Mouse (Mus musculus) stomach, embryonic 16.5 days (tissue): Measurements from ENCODE around the gene B3galt2. TPM values are rescaled to one million over a fixed set of nuclear protein-coding genes. Genes with fewer than 3 reads are reported as not detected.

Experiments
- ATAC-seq: fragments of 200-750 bp; cut with Nextera tagmentation; 2 replicates; pipeline ENCODE4 v1.8.0; 2017; ENCODE audit warnings: moderate number of reproducible peaks, moderate TSS enrichment; ENCODE audit not compliant: insufficient read depth, low FRiP score
- H3K27ac ChIP-seq: fragments of 300-500 bp; sonication (generic); 2 replicates; pipeline ENCODE4 v1.5.1; 2014; ENCODE audit warnings: low read length
- H3K27me3 ChIP-seq: fragments of 300-500 bp; sonication (generic); 2 replicates; pipeline ENCODE4 v1.6.1; 2014; ENCODE audit warnings: low read length, control low read depth, mixed read lengths; ENCODE audit not compliant: control insufficient read depth, insufficient read depth
- H3K36me3 ChIP-seq: fragments of 300-500 bp; sonication (generic); 2 replicates; pipeline ENCODE4 v1.6.1; 2014; ENCODE audit warnings: low read length; ENCODE audit not compliant: control insufficient read depth, insufficient read depth
- H3K4me1 ChIP-seq: fragments of 300-500 bp; sonication (generic); 2 replicates; pipeline ENCODE4 v1.6.1; 2014; ENCODE audit warnings: low read length, control low read depth, mixed read lengths; ENCODE audit not compliant: control insufficient read depth, insufficient read depth
- H3K4me2 ChIP-seq: fragments of 300-500 bp; sonication (generic); 2 replicates; pipeline ENCODE4 v1.6.1; 2014; ENCODE audit warnings: low read depth, low read length, mixed read lengths
- H3K4me3 ChIP-seq: fragments of 300-500 bp; sonication (generic); replicated peaks from 2 replicates; pipeline ENCODE4 v1.5.1; 2014; ENCODE audit warnings: mild to moderate bottlenecking, low read length
- H3K9ac ChIP-seq: fragments of 300-500 bp; sonication (generic); 2 replicates; pipeline ENCODE4 v1.6.1; 2014; ENCODE audit warnings: low read length
- H3K9me3 ChIP-seq: fragments of 300-500 bp; sonication (generic); replicated peaks from 2 replicates; pipeline ENCODE4 v1.6.1; 2016; ENCODE audit warnings: low read length, control low read depth; ENCODE audit not compliant: control insufficient read depth
- WGBS: fragments of 180-500 bp; shearing (Covaris S2); extraction: QIAGEN DNeasy Blood & Tissue Kit; methylation state at CpG from one replicate; pipeline ENCODE4 v1.1.7; 2014; 5-methylcytosine and 5-hydroxymethylcytosine counted together
- polyA plus RNA-seq: library from polyadenylated mRNA; unstranded; fragments of >200 nt; fragmentation: Nextera tagmentation; extraction: Ambion mirVana; gene quantifications from 2 replicates; pipeline ENCODE4 v1.2.1, GENCODE M21; 2015

B3galt2 gene
- polyA plus RNA-seq = 0.27 and 0.49 TPM in 2 replicates

DNA sequence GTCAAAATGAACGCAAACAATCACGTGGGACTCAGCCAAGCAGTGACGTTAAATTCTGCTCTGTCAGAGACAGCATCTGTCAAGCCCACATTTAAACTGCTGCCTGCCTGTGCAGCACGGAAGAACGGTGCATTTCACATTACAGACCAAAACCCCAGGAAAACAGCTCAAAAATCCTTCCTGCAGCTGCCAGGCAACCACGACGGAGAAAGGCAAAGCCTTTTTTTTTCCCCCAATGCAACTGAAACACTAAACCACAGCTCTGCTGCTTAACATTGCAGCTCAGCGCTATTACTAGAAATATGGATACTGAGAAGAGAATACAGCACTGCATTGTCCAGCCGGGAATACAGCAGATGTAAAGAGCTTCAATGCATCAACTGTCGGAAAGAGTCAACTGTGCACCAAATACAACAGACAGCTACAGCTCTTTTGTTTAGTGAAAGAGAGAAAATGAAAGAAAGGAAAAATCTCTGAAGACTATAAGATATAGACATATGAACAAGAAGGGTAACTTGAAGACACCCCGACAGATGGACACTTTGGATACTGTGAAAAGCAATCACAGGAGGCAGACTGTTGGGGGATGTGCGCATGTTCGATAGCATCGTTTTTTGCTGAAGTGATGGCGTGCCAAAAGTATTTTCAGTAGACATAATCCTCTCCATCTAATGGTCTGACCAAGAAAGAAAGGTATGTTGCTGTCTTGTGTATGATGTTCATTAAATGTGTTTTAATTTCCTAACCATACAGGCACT, at the start of gene B3galt2:
TSS of gene B3galt2 (plus strand) at position 15 of the 758 bp plus-strand sequence.
- peak within 1 kb of the TSS; percentile 60 for H3K9ac ChIP-seq
- H3K27ac ChIP-seq = peak within 1 kb of the TSS; percentile 46; the same call in 1 of the 2 replicates
- peak within 1 kb of the TSS; percentile 46 for H3K4me2 ChIP-seq
- H3K27me3 ChIP-seq = no peaks in the 10 kb centered on the region
- no peaks in the 10 kb centered on the region for H3K36me3 ChIP-seq
- H3K9me3 ChIP-seq = no peaks in the 10 kb centered on the region
- WGBS = 39% methylated on average over 15 of the region's 15 CpGs
- H3K4me1 ChIP-seq = peaks cover 8% of the 10 kb centered on the region
- ATAC-seq = no peak
- peak within 1 kb of the TSS; percentile 33 for H3K4me3 ChIP-seq

DNA sequence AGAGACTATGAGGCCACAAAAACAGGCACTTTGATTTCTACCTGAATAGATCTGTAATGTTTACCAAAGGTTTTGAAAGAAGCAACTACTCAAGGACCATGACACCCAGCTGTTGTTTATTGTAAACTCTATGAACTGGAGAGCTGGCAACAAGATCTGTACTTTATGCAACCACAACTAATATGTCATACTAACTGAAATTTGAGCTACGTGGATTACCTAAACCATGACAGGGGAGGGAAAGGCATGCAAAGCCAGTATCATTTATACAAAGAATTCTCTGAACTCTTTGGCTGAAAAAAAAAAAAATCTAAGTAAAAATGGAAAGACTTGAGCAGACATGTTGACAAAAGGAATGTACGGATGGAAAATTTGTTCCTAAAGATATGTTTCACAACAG, 43.6 kb upstream of the B3galt2 start:
- H3K4me3 ChIP-seq = no peak overlapping the region
- H3K4me2 ChIP-seq = no peak overlapping the region
- no peak overlapping the region for H3K27ac ChIP-seq
- H3K27me3 ChIP-seq = no peaks in the 10 kb centered on the region
- ATAC-seq = no peak
- no peaks in the 10 kb centered on the region for H3K36me3 ChIP-seq
- H3K9ac ChIP-seq = no peak overlapping the region
- no peaks in the 10 kb centered on the region for H3K4me1 ChIP-seq
- 62% methylated on average over 2 of the region's 2 CpGs for WGBS
- H3K9me3 ChIP-seq = no peaks in the 10 kb centered on the region

DNA sequence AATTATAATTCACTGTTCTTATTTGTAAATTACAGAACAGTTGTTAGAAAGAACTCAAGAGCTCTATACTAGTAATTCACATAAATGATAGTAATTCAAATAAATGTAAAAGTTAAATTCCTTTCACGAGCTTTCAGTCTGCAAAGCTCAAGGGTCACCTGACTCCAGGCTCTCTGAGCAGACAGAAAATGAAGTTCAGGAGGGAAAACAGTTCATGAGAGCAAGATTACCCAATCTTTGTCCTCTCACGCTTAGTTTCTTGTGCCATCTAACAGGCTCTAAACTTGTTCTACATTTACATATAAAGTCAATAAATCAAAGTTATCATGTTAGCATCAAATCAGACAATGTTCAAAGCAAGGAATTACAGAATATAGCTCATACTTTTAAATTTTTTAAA, 31.6 kb upstream of the B3galt2 start:
- no peak overlapping the region for H3K27ac ChIP-seq
- no peaks in the 10 kb centered on the region for H3K27me3 ChIP-seq
- H3K36me3 ChIP-seq = peaks cover 6% of the 10 kb centered on the region
- H3K9me3 ChIP-seq = no peaks in the 10 kb centered on the region
- WGBS = 77% methylated on average over 2 of the region's 2 CpGs
- H3K4me3 ChIP-seq = no peak overlapping the region
- H3K4me1 ChIP-seq = no peaks in the 10 kb centered on the region
- H3K9ac ChIP-seq = no peak overlapping the region
- no peak overlapping the region for H3K4me2 ChIP-seq
- ATAC-seq = no peak

DNA sequence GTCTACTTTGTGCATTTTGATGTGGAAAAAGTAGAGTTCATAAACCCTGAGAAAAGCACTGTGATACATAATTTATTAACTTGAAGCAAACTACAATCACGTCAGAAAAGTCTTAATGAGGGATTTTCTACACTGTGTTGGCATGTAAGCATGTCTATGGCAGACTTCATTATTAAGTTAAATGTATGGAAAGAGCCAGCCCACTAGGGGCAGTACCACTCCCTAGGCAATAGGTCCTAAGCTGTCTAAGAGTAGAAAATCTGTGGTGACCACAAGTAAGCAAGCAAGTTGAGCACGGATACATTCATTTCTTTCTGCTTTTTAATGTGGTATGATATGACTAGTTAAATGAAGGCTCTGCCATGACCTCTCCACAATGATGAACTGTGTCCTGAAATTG, 27.6 kb upstream of the B3galt2 start:
- H3K27me3 ChIP-seq = no peaks in the 10 kb centered on the region
- no peak overlapping the region for H3K9ac ChIP-seq
- H3K9me3 ChIP-seq = no peaks in the 10 kb centered on the region
- no peak overlapping the region for H3K4me3 ChIP-seq
- 91% methylated on average over 2 of the region's 2 CpGs for WGBS
- H3K27ac ChIP-seq = no peak overlapping the region
- no peak for ATAC-seq
- no peak overlapping the region for H3K4me2 ChIP-seq
- H3K36me3 ChIP-seq = peaks cover 14% of the 10 kb centered on the region
- H3K4me1 ChIP-seq = no peaks in the 10 kb centered on the region

DNA sequence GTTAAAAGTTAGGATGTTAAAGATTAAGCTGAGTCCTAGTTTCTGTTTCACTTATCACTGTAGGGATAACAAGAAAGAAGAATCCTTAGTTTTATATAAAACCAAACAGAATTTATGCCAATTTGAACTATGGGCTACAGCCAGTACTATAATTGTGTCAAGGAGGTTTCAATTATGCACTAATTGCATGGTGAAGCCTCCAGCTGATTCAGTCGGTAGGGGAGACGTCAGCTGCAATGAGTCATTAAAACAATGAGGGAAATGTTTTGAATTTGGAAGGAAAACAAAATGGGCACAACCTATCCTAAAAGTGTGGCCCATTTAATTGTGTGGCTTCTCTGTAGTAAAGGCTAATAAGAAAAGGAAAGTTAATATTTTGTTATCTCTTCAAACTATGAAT, 20.7 kb upstream of the B3galt2 start:
- H3K27ac ChIP-seq = no peak overlapping the region
- WGBS = 59% methylated on average over 2 of the region's 2 CpGs
- ATAC-seq = no peak

DNA sequence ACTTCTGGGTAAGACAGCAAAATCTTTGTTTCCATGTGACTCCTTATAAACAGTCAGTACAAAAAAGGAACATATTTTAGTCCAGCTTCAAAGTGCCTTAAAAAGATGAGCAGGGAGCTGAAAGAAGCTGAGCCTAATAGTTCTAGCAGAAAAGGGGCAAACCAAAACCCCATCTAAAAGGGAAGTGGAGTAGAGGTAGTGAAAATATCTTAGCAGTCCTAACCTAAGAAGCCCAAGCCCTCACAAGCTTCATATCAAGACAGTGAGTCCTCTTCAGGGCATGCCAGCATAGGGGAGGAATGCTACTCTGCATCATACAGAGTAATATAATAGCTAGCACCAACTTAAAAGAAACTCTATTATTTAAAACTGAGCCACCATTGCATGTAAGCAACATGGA, 18.5 kb upstream of the B3galt2 start:
- Histone ChIP-seq H3K4me1 (no peaks in the 10 kb centered on the region), H3K9me3 (no peaks in the 10 kb centered on the region), H3K36me3 (peaks cover 5% of the 10 kb centered on the region; the same call in 1 of the 2 replicates), H3K4me2 (no peak overlapping the region), H3K27ac (no peak overlapping the region), H3K27me3 (no peaks in the 10 kb centered on the region), H3K4me3 (no peak overlapping the region), H3K9ac (no peak overlapping the region)
- no peak for ATAC-seq

More for the DNA sequence above, 20.7 kb upstream of the B3galt2 start:
- Histone ChIP-seq H3K4me1 (no peaks in the 10 kb centered on the region), H3K9ac (no peak overlapping the region), H3K4me2 (no peak overlapping the region), H3K9me3 (no peaks in the 10 kb centered on the region), H3K27me3 (no peaks in the 10 kb centered on the region), H3K4me3 (no peak overlapping the region), H3K36me3 (0 out of 2 replicates have a peak, but pooled peaks cover 3% of the 10 kb centered on the region)

DNA sequence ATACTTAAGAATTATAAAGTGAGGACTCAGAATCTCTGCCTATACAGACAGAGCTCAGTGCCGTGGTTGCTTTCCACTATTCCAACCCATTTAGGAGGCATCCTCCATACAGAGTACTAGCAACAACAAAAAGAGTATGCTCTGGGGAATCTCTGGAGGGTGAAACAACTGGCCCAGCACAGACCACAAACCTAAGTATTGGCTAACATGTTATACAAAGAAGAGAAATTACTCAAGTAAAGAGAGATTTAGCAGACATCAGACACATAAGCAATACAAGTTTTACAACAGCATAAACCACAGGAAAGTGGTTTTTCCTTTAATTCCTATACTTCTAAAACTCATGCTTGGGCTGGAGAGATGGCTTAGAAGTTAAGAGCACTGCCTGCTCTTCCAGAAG, 17.8 kb upstream of the B3galt2 start:
- Histone ChIP-seq H3K4me2 (no peak overlapping the region), H3K27me3 (no peaks in the 10 kb centered on the region), H3K27ac (no peak overlapping the region), H3K36me3 (peaks cover 7% of the 10 kb centered on the region), H3K4me1 (no peaks in the 10 kb centered on the region), H3K9ac (no peak overlapping the region), H3K9me3 (no peaks in the 10 kb centered on the region), H3K4me3 (no peak overlapping the region)
- 85% methylated on average over 1 of the region's 1 CpGs for WGBS
- no peak for ATAC-seq

DNA sequence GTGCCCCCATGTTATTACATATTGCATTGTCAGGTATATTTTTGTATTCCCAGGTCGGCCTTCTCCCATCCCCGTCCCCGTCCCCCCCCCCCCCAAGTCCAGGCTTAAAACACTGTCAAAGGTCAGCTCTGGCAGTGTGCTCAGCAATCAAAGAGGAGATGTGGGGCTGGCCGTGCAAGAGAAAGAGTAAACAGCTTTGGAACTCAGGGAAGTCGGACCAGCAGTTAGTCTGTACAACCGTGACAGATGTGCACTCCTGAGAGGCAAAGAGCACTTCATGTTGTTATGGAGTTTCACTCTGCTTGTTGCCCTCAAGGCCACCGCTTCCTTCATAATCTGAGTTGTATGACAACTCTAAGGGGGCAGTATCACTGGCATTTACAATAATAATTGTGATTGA, 9.1 kb upstream of the B3galt2 start:
- Histone ChIP-seq H3K4me2 (no peak overlapping the region), H3K36me3 (peaks cover 3% of the 10 kb centered on the region; the same call in 1 of the 2 replicates), H3K4me3 (no peak overlapping the region), H3K27ac (no peak overlapping the region), H3K9ac (no peak overlapping the region), H3K9me3 (no peaks in the 10 kb centered on the region), H3K4me1 (no peaks in the 10 kb centered on the region), H3K27me3 (no peaks in the 10 kb centered on the region)
- WGBS = 24% methylated on average over 7 of the region's 7 CpGs
- ATAC-seq = no peak

DNA sequence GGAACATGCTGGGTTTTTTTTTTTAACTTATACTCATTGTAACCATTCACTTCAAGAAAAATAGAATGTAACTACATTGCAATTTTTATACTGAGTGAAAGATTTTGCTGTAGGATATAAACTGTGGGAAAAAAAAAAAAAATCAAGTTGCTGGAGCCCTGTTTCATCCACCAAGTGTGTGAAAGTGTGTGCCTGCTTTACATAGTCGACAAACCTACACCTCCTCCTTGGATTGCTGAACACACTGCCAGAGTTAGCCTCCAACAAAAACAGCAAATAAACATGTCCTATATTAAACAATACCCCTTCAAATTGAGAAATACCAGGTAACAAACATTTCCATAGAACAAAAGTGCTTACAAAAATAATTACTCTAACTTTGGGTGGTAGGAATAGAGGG, 8.1 kb upstream of the B3galt2 start:
- Histone ChIP-seq H3K4me3 (no peak overlapping the region), H3K36me3 (no peaks in the 10 kb centered on the region), H3K4me1 (no peaks in the 10 kb centered on the region), H3K4me2 (no peak overlapping the region), H3K9ac (no peak overlapping the region), H3K27me3 (no peaks in the 10 kb centered on the region), H3K9me3 (no peaks in the 10 kb centered on the region), H3K27ac (no peak overlapping the region)
- no peak for ATAC-seq
- 55% methylated on average over 1 of the region's 1 CpGs for WGBS
